Mouse (Mus musculus) urinary bladder, postnatal 36 days (tissue): ENCODE data around the gene Gtpbp4.
"Not testable (repeated sequence)": the region's sequence is repeated elsewhere in the genome, so short reads cannot be mapped to it uniquely, and the experiment has no call there.

Source experiments
- DNase-seq, 2 experiments: peaks; one replicate each; pipeline ENCODE4 v3.0.0; 2022; ENCODE audit warnings: low spot score in 2 of 2, mixed read lengths in 1 of 2

Gtpbp4 gene

GRCm38 (mm10) chr13:8972972-8973371, 22.9 kb downstream of the Gtpbp4 start:
- no peak for DNase-seq

GRCm38 (mm10) chr13:8972369-8972768, 23.5 kb downstream of the Gtpbp4 start:
- DNase-seq, result no peak

GRCm38 (mm10) chr13:8967742-8968141, 28.1 kb downstream of the Gtpbp4 start:
- no peak for DNase-seq

GRCm38 (mm10) chr13:8965224-8965623, 30.7 kb downstream of the Gtpbp4 start:
- DNase-seq, result no peak

- not testable (repeated sequence) for DNase-seq
Observed at GRCm38 (mm10) chr13:8962266-8962665, 33.6 kb downstream of the Gtpbp4 start.

GRCm38 (mm10) chr13:8961128-8961888, 34.6 kb downstream of the Gtpbp4 start:
- DNase-seq, result not testable (repeated sequence)

GRCm38 (mm10) chr13:8959554-8959953, 36.3 kb downstream of the Gtpbp4 start:
- DNase-seq, result not testable (repeated sequence)

GRCm38 (mm10) chr13:8959058-8959457, 36.8 kb downstream of the Gtpbp4 start:
- not testable (repeated sequence) for DNase-seq

- not testable (repeated sequence) for DNase-seq
Observed at GRCm38 (mm10) chr13:8956873-8957272, 39.0 kb downstream of the Gtpbp4 start.

GRCm38 (mm10) chr13:8955127-8955526, 40.8 kb downstream of the Gtpbp4 start:
- not testable (repeated sequence) for DNase-seq

GRCm38 (mm10) chr13:8952563-8952962, 43.3 kb downstream of the Gtpbp4 start, which contains the start of gene Idi2:
Idi2 (plus strand) TSS chr13:8952863.
- not testable (repeated sequence) for DNase-seq

GRCm38 (mm10) chr13:8948131-8948530, 47.8 kb downstream of the Gtpbp4 start, which contains the start of gene Gm9745:
Gm9745 (minus strand) TSS chr13:8948231.
- not testable (repeated sequence) for DNase-seq

GRCm38 (mm10) chr13:8943828-8944227, 52.1 kb downstream of the Gtpbp4 start:
- not testable (repeated sequence) for DNase-seq

GRCm38 (mm10) chr13:8941701-8942100, 54.2 kb downstream of the Gtpbp4 start:
- not testable (repeated sequence) for DNase-seq

GRCm38 (mm10) chr13:8941110-8941509, 54.8 kb downstream of the Gtpbp4 start:
- not testable (repeated sequence) for DNase-seq

GRCm38 (mm10) chr13:8937611-8938140, 58.2 kb downstream of the Gtpbp4 start:
- DNase-seq, result not testable (repeated sequence)

- no peak for DNase-seq
Observed at GRCm38 (mm10) chr13:8933499-8933898, 62.4 kb downstream of the Gtpbp4 start.
